Mouse (Mus musculus): ENCODE data around the gene Hmga1b.

DNA sequence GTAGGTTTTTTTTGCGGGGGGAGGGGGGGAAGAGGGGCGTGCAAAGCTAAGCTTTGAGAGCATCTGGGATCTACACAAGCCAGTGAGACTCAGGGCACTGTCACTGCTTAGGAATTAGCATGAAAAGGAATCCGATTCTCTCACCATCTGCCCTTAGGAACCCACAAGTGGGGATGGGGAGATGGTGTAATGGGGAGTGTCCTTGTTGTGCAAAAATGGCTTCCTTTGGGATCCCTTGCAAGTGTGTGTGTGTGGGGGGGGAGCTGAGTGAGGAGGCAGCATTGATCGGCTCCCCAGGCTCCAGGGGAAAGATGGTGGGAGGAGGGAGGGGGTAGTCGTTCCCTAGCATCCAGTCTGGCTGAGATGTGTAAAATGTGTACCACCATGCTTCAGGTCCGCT is 14.5 kb downstream of the Hmga1b start:
- TF ChIP-seq CTCF (IDR thresholded peaks at IDR 0.05; ENCODE audit: low read depth) (no peak), EP300 (IDR thresholded peaks at IDR 0.05; ENCODE audit: low read depth) (no peak)

All from heart, postnatal 0 days (tissue).